Mouse (Mus musculus): ENCODE results near the gene Sec22c.
A peak's percentile ranks its signal among the peaks of the same experiment; 100 is the strongest.

Sec22c gene

GRCm38 (mm10) chr9:121694736-121695135, 10.6 kb downstream of the Sec22c start:
- no peak for DNase-seq (ENCODE audit: low read depth, low spot score)

GRCm38 (mm10) chr9:121690734-121691133, 14.6 kb downstream of the Sec22c start:
- no peak for DNase-seq (ENCODE audit: low read depth, low spot score)

GRCm38 (mm10) chr9:121690200-121690651, 15.1 kb downstream of the Sec22c start:
- DNase-seq (ENCODE audit: low read depth, low spot score), result no peak

GRCm38 (mm10) chr9:121684702-121685101, 20.6 kb downstream of the Sec22c start:
- no peak for DNase-seq (ENCODE audit: low read depth, low spot score)

- DNase-seq (ENCODE audit: low read depth, low spot score), result peak; percentile 86
These were observed 23.1 kb downstream of the Sec22c start for GRCm38 (mm10) chr9:121682037-121682680.

GRCm38 (mm10) chr9:121681191-121681590, 24.1 kb downstream of the Sec22c start:
- peak; percentile 54 for DNase-seq (ENCODE audit: low read depth, low spot score)

- DNase-seq (ENCODE audit: low read depth, low spot score), result peak; percentile 81
These were observed 25.7 kb downstream of the Sec22c start for GRCm38 (mm10) chr9:121679549-121679948.

- DNase-seq (ENCODE audit: low read depth, low spot score), result no peak
These were observed 27.8 kb downstream of the Sec22c start for GRCm38 (mm10) chr9:121677476-121677875.

GRCm38 (mm10) chr9:121677069-121677468, 28.2 kb downstream of the Sec22c start:
- peak; percentile 43 for DNase-seq (ENCODE audit: low read depth, low spot score)

- DNase-seq (ENCODE audit: low read depth, low spot score), result peak; percentile 35
These were observed 29.7 kb downstream of the Sec22c start for GRCm38 (mm10) chr9:121675556-121675955.

- peak; percentile 89 for DNase-seq (ENCODE audit: low read depth, low spot score)
These were observed 30.3 kb downstream of the Sec22c start for GRCm38 (mm10) chr9:121675011-121675410.

GRCm38 (mm10) chr9:121673716-121674115, 31.6 kb downstream of the Sec22c start:
- no peak for DNase-seq (ENCODE audit: low read depth, low spot score)

GRCm38 (mm10) chr9:121672311-121672710, 33.0 kb downstream of the Sec22c start:
- DNase-seq (ENCODE audit: low read depth, low spot score), result no peak

GRCm38 (mm10) chr9:121671300-121671699, 34.0 kb downstream of the Sec22c start:
- peak; percentile 77 for DNase-seq (ENCODE audit: low read depth, low spot score)

- DNase-seq (ENCODE audit: low read depth, low spot score), result peak; percentile 78
These were observed 35.9 kb downstream of the Sec22c start for GRCm38 (mm10) chr9:121669348-121669791.

GRCm38 (mm10) chr9:121667822-121668221, 37.5 kb downstream of the Sec22c start:
- DNase-seq (ENCODE audit: low read depth, low spot score), result no peak

GRCm38 (mm10) chr9:121666957-121667630, 38.2 kb downstream of the Sec22c start:
- DNase-seq (ENCODE audit: low read depth, low spot score), result no peak

- no peak for DNase-seq (ENCODE audit: low read depth, low spot score)
These were observed 41.2 kb downstream of the Sec22c start for GRCm38 (mm10) chr9:121664104-121664503.

GRCm38 (mm10) chr9:121663467-121663866, 41.8 kb downstream of the Sec22c start:
- no peak for DNase-seq (ENCODE audit: low read depth, low spot score)

GRCm38 (mm10) chr9:121659791-121660190, 45.5 kb downstream of the Sec22c start:
- DNase-seq (ENCODE audit: low read depth, low spot score), result no peak

GRCm38 (mm10) chr9:121658248-121658647, 47.0 kb downstream of the Sec22c start:
- DNase-seq (ENCODE audit: low read depth, low spot score), result no peak

GRCm38 (mm10) chr9:121657143-121657542, 48.1 kb downstream of the Sec22c start:
- DNase-seq (ENCODE audit: low read depth, low spot score), result no peak

GRCm38 (mm10) chr9:121656322-121656721, 49.0 kb downstream of the Sec22c start:
- DNase-seq (ENCODE audit: low read depth, low spot score), result no peak
